Mouse (Mus musculus) hindbrain, embryonic 15.5 days (tissue): ENCODE data around the gene Ptprt. TPM values are rescaled to one million over a fixed set of nuclear protein-coding genes. Genes with fewer than 3 reads are reported as not detected.

Experiments used
- ATAC-seq: fragments of 200-750 bp; cut with Nextera tagmentation; 2 replicates; pipeline ENCODE4 v1.8.0; 2017; ENCODE audit warnings: low read depth, moderate number of reproducible peaks, moderate TSS enrichment; ENCODE audit not compliant: low FRiP score
- H3K27ac ChIP-seq: fragments of 300-500 bp; sonication (generic); replicated peaks from 2 replicates; pipeline ENCODE4 v1.5.1; 2015; ENCODE audit warnings: mild to moderate bottlenecking, inconsistent platforms
- H3K27me3 ChIP-seq: fragments of 300-500 bp; sonication (generic); 2 replicates; pipeline ENCODE4 v1.6.1; 2015; ENCODE audit warnings: control low read depth, inconsistent platforms
- H3K36me3 ChIP-seq: fragments of 300-500 bp; sonication (generic); 2 replicates; pipeline ENCODE4 v1.6.1; 2015; ENCODE audit warnings: control low read depth, inconsistent platforms
- H3K4me1 ChIP-seq: fragments of 300-500 bp; sonication (generic); replicated peaks from 2 replicates; pipeline ENCODE4 v1.6.1; 2015; ENCODE audit warnings: control low read depth, inconsistent platforms
- H3K4me2 ChIP-seq: fragments of 300-500 bp; sonication (generic); 2 replicates; pipeline ENCODE4 v1.6.1; 2015; ENCODE audit warnings: moderate library complexity, mild to moderate bottlenecking, inconsistent platforms
- H3K4me3 ChIP-seq: fragments of 300-500 bp; sonication (generic); 2 replicates; pipeline ENCODE4 v1.5.1; 2015; ENCODE audit warnings: mild to moderate bottlenecking, inconsistent platforms
- H3K9ac ChIP-seq: fragments of 300-500 bp; sonication (generic); 2 replicates; pipeline ENCODE4 v1.6.1; 2015; ENCODE audit warnings: inconsistent platforms
- H3K9me3 ChIP-seq: fragments of 300-500 bp; sonication (generic); 2 replicates; pipeline ENCODE4 v1.6.1; 2016; ENCODE audit warnings: control low read depth, inconsistent platforms
- WGBS: fragments of 180-500 bp; shearing (Covaris S2); methylation state at CpG from one replicate; pipeline ENCODE4 v1.1.7; 2015; 5-methylcytosine and 5-hydroxymethylcytosine counted together
- polyA plus RNA-seq: library from polyadenylated mRNA; unstranded; fragments of >200 nt; fragmentation: Nextera tagmentation; extraction: Ambion mirVana; gene quantifications from 2 replicates; pipeline ENCODE4 v1.2.1, GENCODE M21; 2015

Ptprt gene
- polyA plus RNA-seq, 1 experiment from 2014 or later: 14.2 TPM

DNA sequence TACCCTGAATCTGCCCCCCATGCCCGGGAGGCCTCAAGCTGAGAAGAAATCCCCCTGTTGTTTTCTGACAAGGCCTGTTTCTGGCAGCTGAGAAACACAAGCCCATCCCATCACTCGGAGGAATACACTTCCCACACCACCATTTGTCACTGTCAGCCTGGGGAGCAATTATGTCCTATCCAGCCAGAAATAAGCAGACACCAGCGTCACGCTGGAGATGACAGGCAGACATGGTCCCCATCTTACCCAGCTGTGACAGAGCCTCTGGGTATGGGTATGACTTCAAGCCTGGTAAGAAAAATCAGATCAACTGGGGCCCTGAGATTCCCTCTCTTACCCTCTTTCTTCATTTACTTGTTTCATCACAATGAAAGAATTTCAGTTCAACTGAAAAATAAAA is 625.3 kb downstream of the Ptprt start:
- Histone ChIP-seq H3K4me1 (no peaks in the 10 kb centered on the region), H3K27ac (no peak overlapping the region), H3K9me3 (no peaks in the 10 kb centered on the region), H3K4me2 (no peak overlapping the region), H3K4me3 (no peak overlapping the region), H3K27me3 (no peaks in the 10 kb centered on the region), H3K9ac (no peak overlapping the region), H3K36me3 (no peaks in the 10 kb centered on the region)
- whole genome bisulfite sequencing: 35% methylated on average over 4 of the region's 4 CpGs
- no peak for ATAC-seq

DNA sequence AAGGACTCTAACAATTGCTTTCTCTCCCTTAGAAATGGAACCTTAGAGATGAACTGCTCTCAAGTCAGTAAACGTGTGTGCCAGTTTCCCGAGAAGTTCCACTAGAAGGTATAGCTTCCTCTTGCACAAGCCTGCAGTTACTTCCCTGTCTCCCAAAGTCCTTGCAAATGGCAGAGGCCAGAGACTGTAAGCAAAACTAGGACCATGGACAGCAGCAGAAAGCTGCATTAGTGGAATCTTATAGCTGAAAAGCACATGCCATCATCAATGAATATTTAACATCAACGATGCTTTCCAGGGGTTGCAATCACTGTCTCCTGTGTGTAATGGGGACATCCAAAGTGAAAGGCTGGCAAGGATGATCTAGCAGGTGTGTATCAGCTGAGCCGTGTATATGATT is 629.3 kb downstream of the Ptprt start:
- no peaks in the 10 kb centered on the region for H3K36me3 ChIP-seq
- no peak overlapping the region for H3K27ac ChIP-seq
- no peaks in the 10 kb centered on the region for H3K9me3 ChIP-seq
- no peak for ATAC-seq
- no peak overlapping the region for H3K4me2 ChIP-seq
- 72% methylated on average over 4 of the region's 4 CpGs for WGBS
- H3K27me3 ChIP-seq: no peaks in the 10 kb centered on the region
- 0 out of 2 replicates have a peak, but pooled peaks cover 7% of the 10 kb centered on the region for H3K4me1 ChIP-seq
- no peak overlapping the region for H3K9ac ChIP-seq
- H3K4me3 ChIP-seq: no peak overlapping the region

DNA sequence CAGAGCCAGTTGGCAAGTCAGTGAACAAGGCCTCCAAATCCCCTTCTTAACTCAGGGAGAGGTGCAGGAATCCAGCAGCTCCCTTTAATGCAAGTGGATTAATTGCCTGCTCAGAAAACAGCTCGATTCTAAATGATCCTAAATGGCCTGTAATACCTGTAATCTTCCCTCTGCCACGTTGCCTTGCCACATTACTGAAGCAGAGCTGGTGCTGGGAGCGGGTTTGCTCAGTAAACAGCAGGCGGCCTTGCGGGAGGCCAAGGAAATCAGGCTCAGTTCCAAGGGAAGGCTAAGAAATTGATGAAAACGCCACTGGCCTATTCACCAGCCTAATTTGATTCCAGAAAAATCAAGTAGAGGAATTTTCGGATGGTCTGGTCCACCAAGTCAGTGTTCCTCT is 659.9 kb downstream of the Ptprt start:
- no peaks in the 10 kb centered on the region for H3K36me3 ChIP-seq
- H3K27me3 ChIP-seq: no peaks in the 10 kb centered on the region
- no peaks in the 10 kb centered on the region for H3K9me3 ChIP-seq
- H3K9ac ChIP-seq: no peak overlapping the region
- ATAC-seq: no peak
- no peak overlapping the region for H3K4me3 ChIP-seq
- peak overlapping the region; percentile 42; the same call in 1 of the 2 replicates for H3K27ac ChIP-seq
- 40% methylated on average over 7 of the region's 7 CpGs for WGBS
- peaks cover 7% of the 10 kb centered on the region; the same call in 1 of the 2 replicates for H3K4me1 ChIP-seq
- H3K4me2 ChIP-seq: no peak overlapping the region

DNA sequence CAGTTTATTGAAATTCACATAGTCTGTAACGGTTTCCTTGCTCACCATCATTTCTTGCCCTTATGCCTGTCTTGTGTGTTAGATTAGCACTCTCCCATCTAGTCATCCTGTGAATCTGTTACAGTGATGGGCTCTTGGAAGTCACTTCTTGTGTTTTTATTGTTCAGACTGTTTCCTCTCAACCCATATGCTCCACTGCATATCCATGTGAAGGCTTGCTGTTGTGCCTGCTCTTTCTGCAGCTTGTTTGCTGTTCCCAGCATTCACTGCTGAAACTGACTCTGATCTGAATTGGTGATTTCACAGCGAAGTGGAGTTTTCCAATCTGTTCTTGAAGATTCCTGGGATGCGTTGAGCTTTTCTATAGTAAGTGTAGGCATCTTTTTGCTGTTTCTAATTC is 678.6 kb downstream of the Ptprt start:
- Histone ChIP-seq H3K36me3 (no peaks in the 10 kb centered on the region), H3K4me3 (no peak overlapping the region), H3K9me3 (no peaks in the 10 kb centered on the region), H3K27me3 (no peaks in the 10 kb centered on the region), H3K4me1 (no peaks in the 10 kb centered on the region), H3K4me2 (no peak overlapping the region), H3K9ac (no peak overlapping the region), H3K27ac (no peak overlapping the region)
- WGBS: 86% methylated on average over 3 of the region's 3 CpGs
- ATAC-seq: no peak

DNA sequence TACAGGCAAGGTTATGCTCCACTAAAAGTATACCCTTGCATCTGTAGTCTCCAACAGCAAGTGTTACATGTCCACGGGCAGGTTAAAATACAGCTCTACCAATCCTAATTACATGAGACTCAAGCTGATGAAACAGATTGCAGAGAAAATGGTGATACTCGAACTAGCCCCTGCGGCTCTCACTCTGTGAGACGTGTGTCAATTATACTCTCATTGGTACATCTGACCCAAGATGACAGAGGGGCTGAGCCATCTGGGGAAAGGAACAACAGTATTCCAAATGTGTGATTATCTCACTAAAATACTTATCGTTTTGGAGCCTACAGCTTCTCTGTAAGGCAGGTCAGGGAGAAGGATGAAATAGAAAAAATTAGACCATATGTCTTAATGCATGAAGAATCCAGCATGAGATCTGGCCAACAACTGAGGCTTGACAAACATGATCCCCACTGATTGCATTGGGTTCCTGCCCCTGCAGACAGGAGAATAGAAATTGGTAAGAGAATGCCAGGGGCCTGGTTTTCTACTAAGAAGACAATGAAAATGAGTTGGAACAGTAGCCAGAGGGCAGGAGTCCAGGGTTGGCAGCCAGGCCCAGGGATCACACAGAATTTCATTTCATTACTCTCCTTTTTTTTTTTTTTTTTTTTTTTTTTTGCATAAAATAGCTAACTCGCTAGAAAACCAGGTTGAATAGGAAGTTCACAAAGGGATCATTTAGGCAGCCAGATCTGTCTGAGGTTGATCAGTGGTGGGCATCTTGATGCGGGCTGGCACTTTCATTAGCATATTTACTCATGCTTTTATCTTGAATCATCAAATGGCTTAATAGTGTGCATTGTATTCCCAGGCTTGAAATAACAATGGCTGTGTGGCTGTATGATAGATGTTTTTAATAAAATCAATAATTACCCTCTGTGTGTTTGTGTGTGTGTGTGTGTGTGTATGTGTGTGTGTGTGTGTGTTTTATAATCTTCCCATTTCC is 699.5 kb downstream of the Ptprt start:
- H3K4me3 ChIP-seq: no peak overlapping the region
- no peak overlapping the region; the same call in 1 of the 2 replicates for H3K27ac ChIP-seq
- H3K4me1 ChIP-seq: peaks cover 8% of the 10 kb centered on the region
- H3K9me3 ChIP-seq: no peaks in the 10 kb centered on the region
- no peaks in the 10 kb centered on the region for H3K27me3 ChIP-seq
- no peak overlapping the region for H3K4me2 ChIP-seq
- no peaks in the 10 kb centered on the region for H3K36me3 ChIP-seq
- no peak overlapping the region for H3K9ac ChIP-seq
- 52% methylated on average over 7 of the region's 7 CpGs for WGBS
- ATAC-seq: no peak

DNA sequence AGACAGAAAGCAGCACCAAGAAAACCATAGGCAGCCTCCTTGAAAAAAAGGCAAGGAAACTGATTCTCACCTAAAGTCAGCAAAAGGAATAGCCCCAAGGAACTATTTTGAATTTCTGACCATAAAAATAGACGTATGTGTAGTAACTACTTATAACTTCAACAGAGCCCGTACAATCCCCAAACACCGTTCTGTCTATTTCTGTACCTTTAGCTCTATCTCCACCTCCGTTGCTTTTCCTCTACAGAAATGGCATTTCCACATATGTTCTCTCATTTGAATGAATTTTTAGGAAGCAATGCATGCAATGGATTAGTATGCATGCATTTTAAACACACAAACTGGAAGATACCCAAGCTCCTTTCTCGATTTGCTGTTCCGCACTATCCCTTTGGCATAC is 715.5 kb downstream of the Ptprt start:
- ATAC-seq: no peak
- H3K4me1 ChIP-seq: no peaks in the 10 kb centered on the region
- no peaks in the 10 kb centered on the region for H3K36me3 ChIP-seq
- H3K27me3 ChIP-seq: no peaks in the 10 kb centered on the region
- no peaks in the 10 kb centered on the region for H3K9me3 ChIP-seq
- WGBS: 94% methylated on average over 6 of the region's 6 CpGs
- no peak overlapping the region for H3K27ac ChIP-seq
- H3K4me2 ChIP-seq: no peak overlapping the region
- H3K9ac ChIP-seq: no peak overlapping the region
- no peak overlapping the region for H3K4me3 ChIP-seq

DNA sequence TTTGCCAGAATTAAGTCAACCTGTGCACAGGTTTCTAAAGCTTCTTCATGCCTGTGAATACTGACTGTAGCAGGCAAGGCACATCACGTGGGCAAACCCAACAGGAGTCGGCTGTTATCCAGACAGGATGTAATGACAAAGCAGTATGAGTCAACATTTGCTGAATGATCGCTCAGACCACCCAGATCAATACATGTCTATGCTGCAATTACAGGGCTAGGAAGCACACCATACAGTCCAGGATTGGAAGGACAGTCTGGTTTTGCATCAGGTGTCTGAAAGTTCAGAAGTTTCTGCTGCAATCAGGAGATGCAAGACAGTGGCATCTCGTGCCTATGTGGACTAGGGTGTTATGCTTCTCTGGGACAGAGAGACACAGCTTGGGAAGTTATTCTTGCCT is 716.3 kb downstream of the Ptprt start:
- Histone ChIP-seq H3K36me3 (no peaks in the 10 kb centered on the region), H3K9ac (no peak overlapping the region), H3K4me3 (no peak overlapping the region), H3K4me1 (no peaks in the 10 kb centered on the region), H3K4me2 (no peak overlapping the region), H3K9me3 (no peaks in the 10 kb centered on the region), H3K27me3 (no peaks in the 10 kb centered on the region), H3K27ac (no peak overlapping the region)
- 87% methylated on average over 4 of the region's 4 CpGs for WGBS
- ATAC-seq: no peak

DNA sequence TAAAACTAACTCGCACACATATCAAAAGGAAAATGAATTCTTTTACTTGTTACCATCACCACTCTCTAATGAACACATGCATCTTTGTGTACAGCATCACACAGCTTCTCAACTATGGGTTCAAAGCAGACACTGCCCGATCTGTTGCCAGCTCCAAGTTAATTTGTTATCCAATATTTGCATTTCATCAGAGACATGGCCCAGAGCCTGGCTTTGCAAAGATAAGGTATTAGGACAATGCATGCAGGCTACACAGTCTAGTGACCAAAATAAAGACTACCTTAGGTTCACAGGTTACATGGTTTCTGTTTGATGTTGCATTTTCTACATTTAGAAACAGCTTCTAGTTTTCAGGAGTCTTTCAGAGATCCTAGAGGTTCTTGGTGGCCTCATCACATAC is 719.0 kb downstream of the Ptprt start:
- H3K36me3 ChIP-seq: no peaks in the 10 kb centered on the region
- no peak for ATAC-seq

DNA sequence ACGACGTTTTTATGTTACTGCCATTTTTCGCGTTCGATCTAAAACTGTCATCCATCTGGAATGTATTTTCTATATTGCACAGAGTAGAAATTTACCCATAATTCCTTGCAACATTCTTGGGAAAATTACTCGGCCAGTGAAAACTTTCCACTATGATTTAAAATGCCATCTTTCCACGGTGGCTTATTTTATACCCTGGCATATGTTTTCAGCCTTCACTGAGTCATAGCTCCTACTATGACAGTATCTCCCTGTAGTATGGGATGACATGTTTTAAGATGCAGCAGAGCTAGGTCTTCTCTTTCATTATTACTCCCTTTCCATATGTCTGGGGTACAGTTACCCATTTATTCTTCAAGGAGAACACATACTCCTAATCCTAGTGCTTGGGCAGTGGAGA is 753.7 kb downstream of the Ptprt start:
- 89% methylated on average over 7 of the region's 7 CpGs for WGBS
- Histone ChIP-seq H3K27me3 (no peaks in the 10 kb centered on the region), H3K4me2 (no peak overlapping the region), H3K36me3 (no peaks in the 10 kb centered on the region), H3K9me3 (no peaks in the 10 kb centered on the region), H3K27ac (no peak overlapping the region), H3K9ac (no peak overlapping the region), H3K4me3 (no peak overlapping the region), H3K4me1 (no peaks in the 10 kb centered on the region)
- ATAC-seq: no peak

More for the DNA sequence above, 719.0 kb downstream of the Ptprt start:
- Histone ChIP-seq H3K4me2 (no peak overlapping the region), H3K27ac (no peak overlapping the region), H3K9me3 (no peaks in the 10 kb centered on the region), H3K27me3 (no peaks in the 10 kb centered on the region), H3K4me1 (no peaks in the 10 kb centered on the region), H3K9ac (no peak overlapping the region), H3K4me3 (no peak overlapping the region)
- WGBS: 85% methylated on average over 2 of the region's 2 CpGs

DNA sequence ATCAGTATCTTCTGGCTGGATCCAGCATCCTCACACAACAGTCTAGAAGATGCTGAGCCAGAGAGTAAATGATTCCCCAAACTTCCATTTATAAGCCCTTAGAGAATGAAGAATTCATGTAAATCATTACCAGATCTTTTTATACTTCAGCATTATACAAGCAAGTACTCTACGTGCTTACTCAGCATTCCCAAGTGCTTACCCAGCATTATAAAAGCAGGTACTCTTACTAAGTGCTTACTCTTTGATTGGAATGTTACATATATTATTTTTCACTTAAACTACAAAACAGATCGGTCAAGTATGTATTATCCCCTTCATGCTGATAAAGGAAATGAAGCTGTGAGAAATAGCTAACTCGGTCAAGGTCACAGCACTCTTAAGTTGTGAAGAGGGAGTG is 758.8 kb downstream of the Ptprt start:
- ATAC-seq: no peak
- Histone ChIP-seq H3K9ac (no peak overlapping the region), H3K27me3 (no peaks in the 10 kb centered on the region), H3K4me2 (no peak overlapping the region), H3K9me3 (no peaks in the 10 kb centered on the region), H3K36me3 (no peaks in the 10 kb centered on the region), H3K27ac (no peak overlapping the region), H3K4me1 (no peaks in the 10 kb centered on the region), H3K4me3 (no peak overlapping the region)
- WGBS: 95% methylated on average over 3 of the region's 3 CpGs

DNA sequence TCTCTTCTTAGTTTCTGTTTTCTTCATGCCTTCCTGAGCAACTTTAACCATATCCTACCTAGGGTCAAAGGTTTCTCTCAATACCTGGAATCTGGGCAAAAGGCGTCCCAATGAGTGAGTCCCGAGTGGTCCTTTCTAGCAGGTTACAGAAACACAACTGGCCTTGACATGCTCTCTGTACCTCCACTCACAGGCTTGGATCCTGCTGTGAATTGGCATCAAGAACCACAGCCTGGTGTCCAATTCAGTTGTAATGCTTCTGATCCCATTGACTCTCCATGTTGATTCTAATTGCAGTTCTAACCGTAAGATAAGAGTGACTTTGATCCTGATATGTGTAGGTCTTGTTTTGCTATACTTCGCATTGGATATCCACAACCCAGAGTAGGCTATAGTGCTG is 776.5 kb downstream of the Ptprt start:
- no peaks in the 10 kb centered on the region for H3K27me3 ChIP-seq
- H3K4me1 ChIP-seq: no peaks in the 10 kb centered on the region
- H3K9me3 ChIP-seq: no peaks in the 10 kb centered on the region
- no peak overlapping the region for H3K4me3 ChIP-seq
- no peak overlapping the region for H3K9ac ChIP-seq
- ATAC-seq: no peak
- 95% methylated on average over 4 of the region's 4 CpGs for WGBS
- H3K4me2 ChIP-seq: no peak overlapping the region
- H3K27ac ChIP-seq: no peak overlapping the region
- no peaks in the 10 kb centered on the region for H3K36me3 ChIP-seq

DNA sequence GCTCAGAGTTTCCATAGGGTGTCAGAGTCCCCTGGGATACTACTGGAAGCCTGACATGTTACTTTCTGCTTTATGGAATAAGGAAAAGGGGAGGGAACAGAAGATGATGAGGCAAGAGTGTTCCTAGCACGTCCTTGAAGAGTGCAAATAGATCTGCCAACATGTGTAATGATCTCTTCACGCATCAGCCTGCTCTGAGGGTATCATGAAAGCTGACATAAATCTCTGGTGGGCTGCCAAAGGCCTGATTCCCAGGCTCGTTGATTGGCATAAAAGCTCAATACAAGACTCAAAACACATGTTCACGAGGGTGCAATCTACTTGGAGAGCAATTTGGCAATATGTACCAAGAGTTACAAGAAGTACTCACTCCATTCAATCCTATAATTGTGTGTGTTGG is 778.4 kb downstream of the Ptprt start:
- H3K36me3 ChIP-seq: no peaks in the 10 kb centered on the region
- no peaks in the 10 kb centered on the region for H3K9me3 ChIP-seq
- H3K4me3 ChIP-seq: no peak overlapping the region
- no peak overlapping the region for H3K9ac ChIP-seq
- WGBS: 66% methylated on average over 4 of the region's 4 CpGs
- H3K27me3 ChIP-seq: no peaks in the 10 kb centered on the region
- no peak for ATAC-seq
- H3K4me1 ChIP-seq: no peaks in the 10 kb centered on the region
- no peak overlapping the region for H3K4me2 ChIP-seq
- H3K27ac ChIP-seq: no peak overlapping the region
